Mouse (Mus musculus): ENCODE measurements at regions not wholly inside any gene's neighbourhood (a gene's known extent, or its start where the extent isn't known, plus 50 kb on each side); places are given as distances from the start of the nearest gene placed in this dataset.

- ATAC-seq (ENCODE audit: low FRiP score, low read depth), result no peak
- Histone ChIP-seq H3K4me2 (no peak overlapping the region), H3K9me3 (no peaks in the 10 kb centered on the region), H3K4me3 (no peak overlapping the region), H3K27ac (replicated peaks) (no peak overlapping the region), H3K9ac (no peak overlapping the region), H3K4me1 (replicated peaks) (no peaks in the 10 kb centered on the region), H3K27me3 (no peaks in the 10 kb centered on the region), H3K36me3 (no peaks in the 10 kb centered on the region)
- WGBS, result 81% methylated on average over 1 of the region's 1 CpGs
Measured at GRCm38 (mm10) chr6:24245591-24245990, 77.7 kb upstream of the Slc13a1 start.

- Histone ChIP-seq H3K27me3 (no peaks in the 10 kb centered on the region), H3K9me3 (no peaks in the 10 kb centered on the region), H3K36me3 (no peaks in the 10 kb centered on the region), H3K4me3 (no peak overlapping the region), H3K9ac (no peak overlapping the region), H3K4me1 (replicated peaks) (no peaks in the 10 kb centered on the region), H3K27ac (replicated peaks) (no peak overlapping the region), H3K4me2 (no peak overlapping the region)
- no peak for ATAC-seq (ENCODE audit: low FRiP score, low read depth)
- 59% methylated on average over 1 of the region's 1 CpGs for WGBS
Measured at GRCm38 (mm10) chr6:24238541-24238940, 70.6 kb upstream of the Slc13a1 start.

GRCm38 (mm10) chr6:24238054-24238453 is 70.2 kb upstream of the Slc13a1 start:
- no peaks in the 10 kb centered on the region for H3K9me3 ChIP-seq
- H3K4me3 ChIP-seq, result no peak overlapping the region
- no peaks in the 10 kb centered on the region for H3K36me3 ChIP-seq
- H3K4me1 ChIP-seq (replicated peaks), result no peaks in the 10 kb centered on the region
- WGBS, result 66% methylated on average over 2 of the region's 2 CpGs
- H3K27ac ChIP-seq (replicated peaks), result no peak overlapping the region
- no peaks in the 10 kb centered on the region for H3K27me3 ChIP-seq
- H3K9ac ChIP-seq, result no peak overlapping the region
- ATAC-seq (ENCODE audit: low FRiP score, low read depth), result no peak
- no peak overlapping the region for H3K4me2 ChIP-seq

GRCm38 (mm10) chr6:24233626-24234025 is 65.7 kb upstream of the Slc13a1 start:
- WGBS, result 83% methylated on average over 2 of the region's 2 CpGs
- H3K4me1 ChIP-seq (replicated peaks), result no peaks in the 10 kb centered on the region

DNA sequence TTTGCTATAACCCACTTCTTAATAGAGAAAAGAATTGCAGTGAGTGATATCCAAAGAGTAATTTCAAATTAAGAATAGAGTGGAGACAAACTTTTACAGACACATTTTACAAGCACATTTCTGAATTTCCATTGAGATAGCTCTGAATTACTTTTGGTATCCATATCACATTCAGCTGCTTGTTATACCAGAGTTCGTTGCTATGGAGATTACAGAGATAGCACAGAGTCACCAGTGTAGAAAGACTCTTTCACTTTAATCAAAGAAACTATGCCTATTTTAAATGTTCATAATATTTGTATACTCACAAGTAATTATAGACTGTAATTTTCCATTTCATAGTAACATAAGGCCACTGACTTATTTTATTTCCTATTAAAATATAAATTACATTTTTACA is 52.7 kb upstream of the Slc13a1 start:
- H3K4me1 ChIP-seq (replicated peaks), result no peaks in the 10 kb centered on the region
- H3K4me2 ChIP-seq, result no peak overlapping the region
- H3K9ac ChIP-seq, result no peak overlapping the region
- no peak overlapping the region for H3K27ac ChIP-seq (replicated peaks)
- no peaks in the 10 kb centered on the region for H3K27me3 ChIP-seq
- no peak overlapping the region for H3K4me3 ChIP-seq
- no peak for ATAC-seq (ENCODE audit: low FRiP score, low read depth)
- 81% methylated on average over 1 of the region's 1 CpGs for WGBS
- no peaks in the 10 kb centered on the region for H3K36me3 ChIP-seq
- no peaks in the 10 kb centered on the region for H3K9me3 ChIP-seq

More at GRCm38 (mm10) chr6:24233626-24234025, 65.7 kb upstream of the Slc13a1 start:
- no peak overlapping the region for H3K4me2 ChIP-seq
- no peak overlapping the region for H3K9ac ChIP-seq
- no peaks in the 10 kb centered on the region for H3K27me3 ChIP-seq
- H3K36me3 ChIP-seq, result no peaks in the 10 kb centered on the region
- no peak overlapping the region for H3K4me3 ChIP-seq
- no peak for ATAC-seq (ENCODE audit: low FRiP score, low read depth)
- no peaks in the 10 kb centered on the region for H3K9me3 ChIP-seq
- H3K27ac ChIP-seq (replicated peaks), result no peak overlapping the region

DNA sequence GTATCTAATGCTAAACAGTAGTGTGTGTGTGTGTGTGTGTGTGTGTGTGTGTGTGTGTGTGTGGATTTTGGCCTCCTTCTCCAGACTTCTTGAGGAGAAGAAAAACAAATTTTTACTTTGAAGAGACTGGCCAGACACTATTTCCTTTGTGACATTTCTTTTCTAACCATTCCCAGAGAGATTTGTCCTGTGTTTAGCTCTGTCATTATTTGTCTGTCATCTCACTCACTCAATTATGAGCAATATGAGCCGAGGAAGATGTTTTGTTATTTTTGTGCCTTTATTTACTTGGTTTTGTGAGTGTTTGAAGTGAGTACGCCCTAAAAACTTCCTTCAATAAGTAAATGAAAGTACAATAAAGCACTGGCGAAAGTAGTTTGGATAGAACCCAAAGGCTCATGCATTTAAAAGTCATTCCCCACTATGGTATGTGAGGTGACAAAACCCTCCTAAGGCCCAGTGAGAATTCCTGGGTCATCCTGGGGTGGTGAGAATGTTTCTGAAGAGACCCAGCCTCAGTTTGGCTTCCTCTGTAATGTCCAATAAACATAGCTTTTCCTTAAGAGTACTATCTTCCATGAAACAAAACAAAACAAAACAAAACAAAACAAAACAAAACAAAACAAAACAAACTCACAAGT is 52.1 kb upstream of the Slc13a1 start:
- H3K9me3 ChIP-seq, result no peaks in the 10 kb centered on the region
- no peak overlapping the region for H3K4me3 ChIP-seq
- no peak overlapping the region for H3K27ac ChIP-seq (replicated peaks)
- H3K9ac ChIP-seq, result no peak overlapping the region
- ATAC-seq (ENCODE audit: low FRiP score, low read depth), result no peak
- WGBS, result 78% methylated on average over 3 of the region's 3 CpGs
- H3K4me1 ChIP-seq (replicated peaks), result no peaks in the 10 kb centered on the region
- no peaks in the 10 kb centered on the region for H3K27me3 ChIP-seq
- H3K36me3 ChIP-seq, result no peaks in the 10 kb centered on the region
- H3K4me2 ChIP-seq, result no peak overlapping the region
